Mouse (Mus musculus): ENCODE measurements around the gene Hist1h2bk. TPM values are rescaled to one million over a fixed set of nuclear protein-coding genes. Genes with fewer than 3 reads are reported as not detected.

The Hist1h2bk gene
- polyA plus RNA-seq, 1 experiment from 2014 or later: 6.6 TPM

DNA sequence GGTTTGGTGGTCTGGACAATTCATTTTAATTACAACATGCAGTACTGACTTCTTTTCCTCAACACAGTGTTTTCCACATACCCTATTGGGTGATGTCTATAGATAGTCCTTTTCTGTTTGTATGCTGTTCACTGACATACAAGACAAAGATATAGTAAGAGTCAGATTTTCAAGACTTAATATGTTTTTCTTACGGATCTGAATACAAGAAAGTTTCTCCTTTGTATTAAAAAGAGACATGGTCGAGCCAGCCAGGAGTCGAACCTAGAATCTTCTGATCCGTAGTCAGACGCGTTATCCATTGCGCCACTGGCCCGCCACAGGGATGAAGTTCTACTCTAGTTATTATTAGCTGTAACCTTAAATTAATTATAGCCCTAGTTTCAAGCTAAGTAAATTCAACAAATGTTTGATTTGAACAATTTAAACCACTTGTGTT is 14.8 kb upstream of the Hist1h2bk start:
- Histone ChIP-seq H3K36me3 (no peaks in the 10 kb centered on the region), H3K27me3 (ENCODE audit: insufficient read depth, poor library complexity, severe bottlenecking) (peaks cover 42% of the 10 kb centered on the region), H3K4me3 (peak overlapping the region; percentile 60), H3K27ac (no peak overlapping the region), H3K9me3 (no peaks in the 10 kb centered on the region), H3K4me1 (replicated peaks) (peaks cover 16% of the 10 kb centered on the region)
- WGBS: under 1% methylated on average over 8 of the region's 8 CpGs
- DNase-seq (ENCODE audit: low spot score): peak; percentile 63

DNA sequence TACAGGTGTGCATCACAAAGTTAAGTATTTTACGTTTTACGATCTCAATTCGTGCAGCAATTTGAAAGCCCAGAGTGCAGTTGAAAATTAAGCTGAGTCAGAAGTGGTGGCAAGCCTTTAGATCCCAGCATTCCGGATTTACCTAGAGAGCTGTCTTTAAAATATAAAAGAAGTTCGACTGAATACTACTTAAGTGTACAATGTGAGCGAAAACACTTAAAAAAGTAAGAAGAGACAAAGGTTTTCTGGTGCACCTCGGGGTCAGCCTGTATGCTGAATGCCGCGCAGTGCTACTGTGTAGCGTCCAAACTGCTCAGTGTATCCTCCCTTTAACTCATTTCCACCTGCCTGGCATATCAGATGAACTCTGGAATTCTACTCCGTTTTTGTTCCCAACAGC is 14.1 kb upstream of the Hist1h2bk start:
- WGBS: under 1% methylated on average over 11 of the region's 11 CpGs
- peaks cover 18% of the 10 kb centered on the region for H3K4me1 ChIP-seq (replicated peaks)
- peak overlapping the region; percentile 60 for H3K4me3 ChIP-seq
- peaks cover 36% of the 10 kb centered on the region for H3K27me3 ChIP-seq (ENCODE audit: insufficient read depth, poor library complexity, severe bottlenecking)
- H3K27ac ChIP-seq: 0 out of 2 replicates have a peak overlapping the region, but pooled peaks have one; percentile 12
- DNase-seq (ENCODE audit: low spot score): no peak
- no peaks in the 10 kb centered on the region for H3K9me3 ChIP-seq
- H3K36me3 ChIP-seq: no peaks in the 10 kb centered on the region

DNA sequence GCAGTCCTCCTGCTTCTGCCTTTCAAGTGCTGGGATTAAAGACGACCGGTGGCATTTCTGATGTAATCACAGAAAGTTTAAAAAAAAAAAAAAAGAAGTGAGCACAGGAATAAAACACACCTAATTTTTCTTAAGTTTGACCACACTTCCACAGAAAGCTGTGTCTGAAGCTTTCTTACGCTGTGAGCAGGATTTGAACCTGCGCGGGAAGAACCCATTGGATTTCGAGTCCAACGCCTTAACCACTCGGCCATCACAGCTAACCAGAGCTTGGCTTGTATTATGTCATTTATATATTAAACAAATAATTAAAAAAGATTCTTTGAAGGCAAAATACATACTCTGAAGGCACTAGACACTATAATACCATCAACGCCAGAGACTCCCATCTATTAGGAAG is 13.4 kb upstream of the Hist1h2bk start:
- Histone ChIP-seq H3K27ac (no peak overlapping the region), H3K4me3 (peak overlapping the region; percentile 60), H3K36me3 (no peaks in the 10 kb centered on the region), H3K9me3 (no peaks in the 10 kb centered on the region), H3K27me3 (ENCODE audit: insufficient read depth, poor library complexity, severe bottlenecking) (peaks cover 35% of the 10 kb centered on the region), H3K4me1 (replicated peaks) (peaks cover 18% of the 10 kb centered on the region)
- whole genome bisulfite sequencing: under 1% methylated on average over 9 of the region's 9 CpGs
- peak; percentile 86 for DNase-seq (ENCODE audit: low spot score)

DNA sequence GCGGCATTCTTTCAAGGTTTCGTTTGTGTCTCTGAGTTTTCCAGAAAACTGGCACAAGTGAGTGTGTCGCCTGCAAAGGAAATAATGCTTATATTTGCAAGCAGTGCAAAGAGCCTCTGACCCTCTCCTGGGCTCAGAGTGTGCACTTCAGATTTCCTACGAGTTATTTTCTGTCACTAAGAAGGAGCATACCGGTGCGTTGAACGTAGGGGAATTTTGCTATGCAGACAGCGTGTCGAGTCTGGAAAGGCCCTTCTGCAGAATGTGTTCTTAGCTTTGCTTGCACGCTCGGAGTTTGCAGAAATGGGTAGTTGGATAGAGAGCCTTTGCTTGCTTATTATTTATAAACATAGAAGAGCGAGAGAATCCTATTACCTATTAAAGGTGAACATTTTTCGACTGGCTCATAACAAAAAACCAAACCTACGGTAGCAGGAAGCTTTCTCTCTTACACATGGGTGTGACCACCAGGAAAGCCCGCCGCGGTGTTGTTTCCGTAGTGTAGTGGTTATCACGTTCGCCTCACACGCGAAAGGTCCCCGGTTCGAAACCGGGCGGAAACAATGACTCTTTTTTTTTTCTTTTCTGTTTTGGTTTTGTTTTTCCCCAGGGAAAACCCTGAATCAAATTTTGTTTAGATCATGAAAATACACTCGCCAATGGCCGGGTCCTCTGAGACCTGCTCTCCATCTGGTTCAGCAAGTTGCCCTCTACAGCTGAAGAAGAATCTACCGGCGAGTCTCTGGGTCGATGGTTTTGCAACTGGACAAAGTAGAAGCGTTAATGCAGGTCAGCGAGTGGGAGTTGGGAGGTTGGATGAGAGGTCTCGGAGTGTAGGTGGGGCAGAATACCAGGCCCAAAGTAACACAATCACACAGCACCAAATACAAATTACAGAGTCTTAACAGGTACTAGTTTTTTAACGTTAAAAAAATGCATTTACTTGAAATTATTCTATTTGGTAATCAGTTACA is 9.3 kb upstream of the Hist1h2bk start:
- Histone ChIP-seq H3K27me3 (ENCODE audit: insufficient read depth, poor library complexity, severe bottlenecking) (no peaks in the 10 kb centered on the region), H3K36me3 (no peaks in the 10 kb centered on the region), H3K4me1 (replicated peaks) (peaks cover 15% of the 10 kb centered on the region), H3K4me3 (peak overlapping the region; percentile 62), H3K9me3 (no peaks in the 10 kb centered on the region), H3K27ac (peak overlapping the region; percentile 79)
- DNase-seq (ENCODE audit: low spot score): peak; percentile 90
- 1% methylated on average over 35 of the region's 35 CpGs for WGBS

DNA sequence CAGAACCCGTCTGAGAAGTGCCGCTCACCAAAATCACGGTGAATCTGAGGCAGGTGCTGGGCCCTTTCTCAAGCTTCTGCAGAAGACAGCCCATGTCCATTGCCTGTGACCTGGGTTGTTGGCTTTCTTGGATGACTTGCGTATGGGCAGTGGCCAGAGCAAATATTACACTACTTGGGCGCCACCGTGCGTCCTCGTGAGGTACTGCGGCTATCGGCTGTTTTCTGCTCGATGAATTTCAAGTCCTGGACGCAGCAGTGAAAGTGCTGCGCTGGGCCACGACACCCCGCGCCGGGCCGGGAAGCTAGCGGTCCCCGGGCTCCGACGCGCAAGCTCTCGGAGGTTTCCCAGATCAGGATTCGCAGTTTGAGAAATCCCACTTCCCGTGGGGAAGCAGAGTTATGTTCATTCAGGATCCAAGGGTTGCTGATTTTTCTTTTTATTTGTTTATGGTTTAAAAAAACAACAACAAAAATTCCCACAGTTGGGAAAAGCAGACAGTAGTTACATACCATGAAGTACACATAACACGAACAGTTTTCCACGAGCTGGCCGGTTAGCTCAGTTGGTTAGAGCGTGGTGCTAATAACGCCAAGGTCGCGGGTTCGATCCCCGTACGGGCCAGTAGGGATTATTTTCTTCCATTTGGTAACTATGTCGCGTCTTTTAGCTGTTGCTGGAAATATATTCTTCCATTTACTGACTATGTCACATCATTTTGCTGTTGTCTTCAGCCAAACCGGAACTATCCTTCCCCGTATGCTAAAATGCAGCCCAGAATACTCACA is 6.8 kb upstream of the Hist1h2bk start:
- H3K4me1 ChIP-seq (replicated peaks): peaks cover 16% of the 10 kb centered on the region
- H3K4me3 ChIP-seq: peak overlapping the region; percentile 59
- peak; percentile 96 for DNase-seq (ENCODE audit: low spot score)
- no peaks in the 10 kb centered on the region for H3K9me3 ChIP-seq
- peak overlapping the region; percentile 86 for H3K27ac ChIP-seq
- H3K27me3 ChIP-seq (ENCODE audit: insufficient read depth, poor library complexity, severe bottlenecking): no peaks in the 10 kb centered on the region
- WGBS: under 1% methylated on average over 40 of the region's 40 CpGs
- no peaks in the 10 kb centered on the region for H3K36me3 ChIP-seq

DNA sequence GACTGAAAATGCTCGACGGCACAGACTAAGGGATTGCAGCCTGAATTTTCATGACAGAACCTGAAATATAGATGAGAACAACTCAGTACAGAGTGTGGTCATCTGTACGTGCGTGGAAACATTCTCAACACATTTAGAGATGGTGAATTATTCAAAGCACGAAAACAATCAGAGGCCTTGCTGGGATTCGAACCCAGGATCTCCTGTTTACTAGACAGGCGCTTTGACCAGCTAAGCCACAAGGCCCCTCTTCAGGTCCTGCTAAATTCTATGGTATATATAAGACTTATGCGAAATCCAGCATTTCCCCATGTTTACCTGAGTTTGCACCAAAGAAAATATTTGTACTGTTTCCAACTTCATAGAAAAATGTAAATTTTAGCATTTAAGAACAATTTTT is 5.7 kb upstream of the Hist1h2bk start:
- no peaks in the 10 kb centered on the region for H3K27me3 ChIP-seq (ENCODE audit: insufficient read depth, poor library complexity, severe bottlenecking)
- H3K4me1 ChIP-seq (replicated peaks): peaks cover 27% of the 10 kb centered on the region
- 31% methylated on average over 8 of the region's 8 CpGs for WGBS
- H3K27ac ChIP-seq: no peak overlapping the region
- no peak overlapping the region for H3K4me3 ChIP-seq
- no peaks in the 10 kb centered on the region for H3K36me3 ChIP-seq
- no peaks in the 10 kb centered on the region for H3K9me3 ChIP-seq
- DNase-seq (ENCODE audit: low spot score): peak; percentile 55

DNA sequence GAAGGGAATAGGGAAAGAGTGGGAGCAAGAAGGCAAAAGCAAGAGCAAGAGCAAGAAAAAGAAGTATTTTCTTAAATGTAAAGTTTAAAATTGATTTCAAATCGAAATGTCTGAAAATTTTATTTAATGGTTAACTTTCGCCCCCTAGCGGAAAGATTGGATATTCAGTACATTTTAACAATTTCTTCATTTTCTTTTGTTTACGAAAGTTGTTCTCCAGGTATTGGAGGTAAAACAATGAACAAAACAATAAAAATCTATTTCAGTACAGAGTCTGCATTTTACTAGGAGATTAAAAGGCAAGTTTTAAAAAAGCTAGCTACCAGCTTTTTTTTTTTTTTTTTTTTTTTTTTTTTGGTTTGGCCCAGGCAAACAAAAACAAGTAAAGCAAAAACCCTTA is 5.2 kb upstream of the Hist1h2bk start:
- Histone ChIP-seq H3K4me1 (replicated peaks) (peaks cover 26% of the 10 kb centered on the region), H3K4me3 (no peak overlapping the region), H3K9me3 (no peaks in the 10 kb centered on the region), H3K27me3 (ENCODE audit: insufficient read depth, poor library complexity, severe bottlenecking) (no peaks in the 10 kb centered on the region), H3K36me3 (no peaks in the 10 kb centered on the region), H3K27ac (no peak overlapping the region)
- no peak for DNase-seq (ENCODE audit: low spot score)
- WGBS: 20% methylated on average over 4 of the region's 4 CpGs

DNA sequence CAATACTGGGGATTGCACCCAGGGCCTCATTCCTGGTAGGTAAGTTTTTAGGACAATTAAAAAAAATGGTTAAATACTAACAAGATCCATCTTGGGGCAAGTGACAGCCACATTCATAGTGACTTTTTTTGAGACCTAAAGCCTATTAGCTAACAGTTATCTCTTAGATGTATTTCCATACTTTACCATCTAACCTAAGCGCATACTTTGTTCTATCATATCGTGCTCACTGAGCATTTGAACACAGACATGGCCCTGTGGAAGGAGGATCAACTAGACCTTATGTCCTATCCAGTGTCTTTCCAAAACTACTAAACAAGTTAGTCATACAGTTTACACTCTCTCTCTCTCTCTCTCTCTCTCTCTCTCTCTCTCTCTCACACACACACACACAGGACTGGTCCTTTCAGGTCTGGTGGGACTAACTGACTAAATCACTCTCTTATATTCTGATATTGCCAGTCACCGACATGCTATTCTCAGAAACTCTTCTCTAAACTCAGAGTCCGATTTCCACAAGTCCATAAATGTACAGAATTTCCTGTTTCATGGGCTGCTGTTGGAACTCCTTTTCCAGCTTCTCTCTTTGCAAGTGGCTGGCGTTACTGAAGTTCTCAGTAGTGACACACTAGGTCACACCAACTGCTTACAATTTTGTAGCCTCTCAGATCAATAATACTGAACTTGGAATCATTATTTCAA is 1.8 kb upstream of the Hist1h2bk start:
- no peaks in the 10 kb centered on the region for H3K9me3 ChIP-seq
- DNase-seq (ENCODE audit: low spot score): no peak
- H3K27me3 ChIP-seq (ENCODE audit: insufficient read depth, poor library complexity, severe bottlenecking): no peaks in the 10 kb centered on the region
- H3K36me3 ChIP-seq: no peaks in the 10 kb centered on the region
- 62% methylated on average over 5 of the region's 5 CpGs for WGBS
- peaks cover 25% of the 10 kb centered on the region for H3K4me1 ChIP-seq (replicated peaks)
- H3K27ac ChIP-seq: peak overlapping the region; percentile 87
- peak overlapping the region; percentile 57 for H3K4me3 ChIP-seq

DNA sequence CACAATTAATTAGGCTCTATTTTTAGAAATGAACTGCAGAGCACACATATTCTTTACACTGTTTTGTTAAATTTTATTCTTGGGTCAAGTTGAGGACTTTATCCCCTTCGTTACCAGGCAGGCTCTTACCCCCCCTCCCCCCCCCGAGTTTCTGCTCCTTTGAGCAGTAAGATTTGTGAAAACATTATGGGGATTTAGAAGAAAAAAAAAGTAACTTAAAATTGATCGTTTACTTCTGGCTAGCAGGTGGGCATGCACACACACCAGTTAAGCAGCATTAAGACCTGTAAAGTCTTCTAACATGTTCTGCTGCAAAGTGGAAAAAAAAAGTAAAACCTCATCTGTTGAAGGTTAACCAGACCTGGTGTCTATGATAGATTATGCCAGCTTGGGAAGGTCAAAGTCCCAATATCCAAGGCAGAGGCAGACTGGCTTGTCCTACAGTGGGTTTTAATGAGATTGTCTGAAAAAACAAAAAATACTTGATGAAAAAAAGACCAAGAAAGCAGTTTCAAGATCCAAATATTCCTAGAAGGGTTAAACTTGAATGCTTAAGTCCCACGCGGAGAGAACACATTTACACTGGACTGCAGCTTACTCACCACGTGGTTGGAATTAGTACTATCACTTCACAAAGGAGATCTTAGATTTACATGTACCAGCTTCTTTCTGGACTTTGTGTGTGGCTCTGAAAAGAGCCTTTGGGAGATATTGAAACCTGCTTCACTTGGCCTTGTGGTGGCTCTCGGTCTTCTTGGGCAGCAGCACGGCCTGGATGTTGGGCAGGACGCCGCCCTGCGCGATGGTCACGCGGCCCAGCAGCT is 1.0 kb upstream of the Hist1h2bk start:
- H3K4me3 ChIP-seq: peak overlapping the region; percentile 57
- no peaks in the 10 kb centered on the region for H3K9me3 ChIP-seq
- H3K4me1 ChIP-seq (replicated peaks): peaks cover 25% of the 10 kb centered on the region
- peak overlapping the region; percentile 87 for H3K27ac ChIP-seq
- DNase-seq (ENCODE audit: low spot score): peak; percentile 44
- H3K27me3 ChIP-seq (ENCODE audit: insufficient read depth, poor library complexity, severe bottlenecking): no peaks in the 10 kb centered on the region
- under 1% methylated on average over 14 of the region's 14 CpGs for WGBS
- H3K36me3 ChIP-seq: no peaks in the 10 kb centered on the region

DNA sequence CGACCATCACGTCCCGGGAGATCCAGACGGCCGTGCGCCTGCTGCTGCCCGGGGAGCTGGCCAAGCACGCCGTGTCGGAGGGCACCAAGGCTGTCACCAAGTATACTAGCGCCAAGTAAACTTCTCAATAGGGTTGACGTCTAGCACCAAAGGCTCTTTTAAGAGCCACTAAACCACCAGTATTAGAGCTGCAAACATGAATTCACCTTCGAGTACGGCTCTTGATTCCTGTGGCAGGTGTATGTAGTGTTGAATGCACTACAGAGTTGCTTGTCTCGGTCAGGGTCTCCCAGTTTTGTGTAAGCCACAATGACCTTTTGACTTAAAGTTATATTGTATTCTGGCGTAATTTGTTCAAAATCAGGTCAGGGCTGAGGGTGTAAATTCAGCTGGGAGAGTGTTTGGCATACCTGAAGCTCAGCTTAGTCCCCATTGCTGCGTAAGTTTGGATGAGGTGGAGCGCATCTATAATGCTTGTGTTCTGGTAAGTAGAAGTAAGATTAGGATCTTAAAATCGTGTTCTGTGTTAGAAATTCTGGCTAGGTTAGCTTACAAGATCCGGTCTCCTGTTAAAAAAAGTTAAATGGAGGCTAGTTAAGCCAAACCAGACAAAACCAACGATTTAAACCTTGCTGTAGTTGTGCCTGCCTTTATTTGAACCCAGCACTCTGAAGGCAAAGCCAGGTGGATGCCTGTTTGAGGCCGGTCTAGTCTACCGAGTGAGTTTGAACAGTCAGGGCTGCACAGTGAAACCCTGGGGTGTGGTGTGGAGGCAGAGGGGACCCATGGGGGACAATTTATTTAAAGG is 683 bp downstream of the Hist1h2bk start:
- Histone ChIP-seq H3K4me3 (peak overlapping the region; percentile 56), H3K27ac (peak overlapping the region; percentile 94), H3K9me3 (no peaks in the 10 kb centered on the region), H3K36me3 (no peaks in the 10 kb centered on the region), H3K4me1 (replicated peaks) (peaks cover 37% of the 10 kb centered on the region), H3K27me3 (ENCODE audit: insufficient read depth, poor library complexity, severe bottlenecking) (no peaks in the 10 kb centered on the region)
- 3% methylated on average over 22 of the region's 23 CpGs for WGBS
- DNase-seq (ENCODE audit: low spot score): peak; percentile 51

DNA sequence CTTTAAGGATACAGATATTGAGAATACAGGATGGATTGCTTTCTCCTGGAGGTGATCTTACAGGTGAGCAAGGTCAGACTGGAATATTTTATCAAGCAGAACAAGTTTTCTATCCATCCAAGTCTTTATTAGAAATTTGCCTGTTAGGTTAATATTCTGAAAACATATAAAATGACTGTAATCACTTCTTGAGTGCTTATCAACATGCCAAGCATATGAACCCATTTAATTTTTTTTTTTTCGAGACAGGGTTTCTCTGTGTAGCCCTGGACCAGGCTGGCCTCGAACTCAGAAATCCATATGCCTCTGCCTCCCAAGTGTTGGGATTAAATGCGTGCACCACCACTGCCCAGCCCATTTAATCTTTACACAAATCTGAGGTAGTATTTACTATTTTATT is 1.3 kb downstream of the Hist1h2bk start:
- Histone ChIP-seq H3K27ac (peak overlapping the region; percentile 94), H3K36me3 (no peaks in the 10 kb centered on the region), H3K9me3 (no peaks in the 10 kb centered on the region), H3K4me1 (replicated peaks) (peaks cover 43% of the 10 kb centered on the region), H3K27me3 (ENCODE audit: insufficient read depth, poor library complexity, severe bottlenecking) (no peaks in the 10 kb centered on the region), H3K4me3 (peak overlapping the region; percentile 56)
- no peak for DNase-seq (ENCODE audit: low spot score)
- WGBS: 64% methylated on average over 3 of the region's 3 CpGs

Measured in hindbrain, embryonic 10.5 days (tissue).